Mouse (Mus musculus) spleen, adult 2 months (tissue): ENCODE data around the gene Amt.

ENCODE experiments used
- CTCF ChIP-seq: fragments of 200-500 bp; IDR thresholded peaks from 2 replicates; pipeline ENCODE4 v1.5.1; 2011; ENCODE audit warnings: mild to moderate bottlenecking, inconsistent platforms; ENCODE audit not compliant: insufficient read depth, insufficient read length, insufficient replicate concordance; ENCODE audit errors: extremely low read depth
- POLR2A ChIP-seq: fragments of 200-500 bp; IDR thresholded peaks from 2 replicates; pipeline ENCODE4 v1.6.1; 2011; ENCODE audit warnings: low read depth, low read length, inconsistent platforms

DNA sequence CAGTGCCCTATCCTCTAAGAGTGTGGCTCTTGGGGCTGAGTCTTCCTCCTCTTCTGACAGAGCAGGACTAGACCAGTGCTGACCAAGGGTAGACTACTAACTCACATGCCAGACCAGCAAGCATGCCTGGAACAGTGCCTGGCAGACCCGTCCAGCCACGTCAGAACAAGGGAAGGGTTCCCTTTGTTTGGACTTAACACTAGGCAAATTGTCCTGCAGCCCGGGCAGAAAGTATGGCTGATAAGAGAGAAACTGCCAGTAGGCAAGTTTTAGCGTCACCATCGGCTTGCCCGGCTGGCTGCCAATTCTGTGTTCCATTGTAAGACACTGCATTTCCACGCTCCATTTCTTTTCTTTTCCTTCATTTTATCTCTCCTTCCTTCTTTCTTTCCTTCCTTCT, 29.0 kb upstream of the Amt start:
- TF ChIP-seq CTCF = no peak
- no peak for TF ChIP-seq POLR2A
